Mouse (Mus musculus) frontal cortex, postnatal 14 days (tissue): ENCODE results near the gene Col11a2.

ENCODE experiments used
- DNase-seq, 2 experiments: peaks; one replicate each; pipeline ENCODE4 v3.0.0; 2022; ENCODE audit warnings: low spot score in 2 of 2

The Col11a2 gene

GRCm38 (mm10) chr17:34026221-34026620 lies 13.0 kb upstream of the Col11a2 start:
- no peak for DNase-seq

DNA sequence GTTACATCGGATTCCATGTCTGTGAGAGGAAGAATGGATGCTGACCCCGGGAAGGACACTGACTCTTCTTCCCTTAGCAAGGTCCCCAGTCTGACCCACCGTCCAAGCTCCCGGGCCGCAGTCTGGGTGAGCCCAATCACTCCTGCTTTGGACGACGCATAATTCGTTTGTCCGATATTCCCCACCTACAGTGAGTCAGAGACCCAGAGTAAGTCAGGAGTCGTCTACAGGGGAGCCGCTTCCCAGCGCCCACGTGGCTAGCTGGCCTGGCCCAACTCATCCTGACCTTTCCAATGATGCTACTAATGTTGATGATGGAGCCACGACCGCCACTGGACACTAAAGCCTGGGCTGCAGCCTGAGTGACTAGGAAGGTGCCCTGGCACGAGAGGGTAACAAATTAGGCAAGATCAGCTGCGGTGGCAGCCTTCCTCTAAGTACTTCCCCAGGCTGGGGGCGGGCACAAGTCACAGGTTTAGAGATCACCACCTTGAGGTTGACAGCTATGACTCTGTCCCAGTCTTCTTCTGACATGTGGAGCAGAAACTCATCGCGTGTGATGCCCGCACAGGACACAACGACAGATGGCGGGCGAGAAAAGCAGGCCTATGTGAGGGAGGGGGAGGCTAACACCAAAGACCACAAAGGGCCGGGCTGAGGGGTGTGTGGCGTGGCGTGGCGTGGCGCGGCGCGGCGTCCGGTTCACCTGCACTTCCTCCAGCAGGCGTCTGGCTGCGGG lies 12.2 kb upstream of the Col11a2 start:
- DNase-seq, result peak in 1 of 2 experiments; percentile 23

GRCm38 (mm10) chr17:34027656-34028223 lies 11.5 kb upstream of the Col11a2 start, which contains the start of gene H2-Ke6:
Gene H2-Ke6 (minus strand): TSS chr17:34028060.
- peak; percentile 89 to 90 for DNase-seq

DNA sequence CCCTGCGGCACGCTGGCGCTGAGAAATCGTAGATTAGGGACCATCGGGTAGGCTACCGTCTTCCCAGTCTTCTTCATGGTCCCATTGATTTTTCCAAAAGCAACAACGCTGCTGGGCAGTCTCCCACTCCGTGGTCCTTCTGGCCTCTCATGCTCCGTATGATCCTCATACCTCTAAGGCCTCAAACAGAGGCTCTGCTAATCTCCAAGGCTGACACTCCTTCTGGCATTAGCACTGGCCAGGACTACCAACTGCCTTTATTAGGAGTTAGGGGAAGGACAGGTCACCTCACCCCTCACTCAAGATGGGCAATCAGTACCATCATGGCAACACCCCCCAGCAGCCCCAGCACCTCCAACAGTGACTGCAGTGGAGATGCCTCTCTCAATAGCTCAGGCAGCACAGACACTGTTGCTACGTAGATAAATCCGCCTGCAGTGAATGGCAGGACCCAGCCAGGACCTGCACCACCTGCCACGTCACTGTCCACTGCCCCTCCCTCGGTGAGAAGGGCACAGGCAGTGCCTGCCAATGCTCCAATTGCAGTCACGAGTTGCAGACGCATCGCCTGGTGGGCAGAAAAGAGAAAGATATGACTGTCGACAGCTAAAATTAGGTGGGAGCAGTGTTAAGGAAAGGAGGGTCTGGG lies 10.6 kb upstream of the Col11a2 start:
- no peak for DNase-seq

DNA sequence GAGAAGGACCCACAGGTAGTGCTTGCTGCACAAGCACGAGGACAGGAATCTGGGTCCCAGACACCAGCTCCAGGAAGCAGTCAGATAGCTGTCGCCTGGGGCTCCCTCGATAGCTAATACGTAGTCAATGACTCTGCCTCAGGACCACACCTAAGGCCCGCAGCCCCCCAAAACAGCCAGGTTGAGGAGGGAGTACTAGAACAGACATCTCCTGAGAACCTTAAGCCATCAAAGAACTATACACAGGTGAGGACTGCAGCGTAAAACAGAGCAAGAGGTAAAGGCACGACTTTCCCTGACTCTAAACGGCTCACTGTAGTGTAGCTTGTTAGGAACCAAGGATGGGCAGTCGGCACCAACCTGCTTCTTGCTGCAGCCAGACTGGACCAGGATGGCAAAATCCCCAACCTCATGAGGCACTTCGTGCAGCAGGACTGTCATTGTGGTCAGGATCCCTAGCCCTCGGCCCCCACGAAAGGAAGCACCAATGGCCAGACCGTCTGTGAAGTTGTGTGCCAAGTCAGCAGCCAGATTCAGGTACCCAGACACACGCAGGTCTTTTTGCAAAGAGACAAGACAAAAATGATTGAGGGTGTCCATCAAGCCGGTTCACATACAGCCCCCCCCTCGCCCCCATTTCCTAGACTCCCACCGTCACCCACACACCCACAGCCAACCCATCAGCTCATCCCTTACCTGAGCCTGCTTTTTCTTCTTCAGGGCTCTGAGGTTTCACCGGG lies 9.9 kb upstream of the Col11a2 start:
- no peak for DNase-seq

GRCm38 (mm10) chr17:34029890-34030595 lies 9.2 kb upstream of the Col11a2 start:
- no peak for DNase-seq

DNA sequence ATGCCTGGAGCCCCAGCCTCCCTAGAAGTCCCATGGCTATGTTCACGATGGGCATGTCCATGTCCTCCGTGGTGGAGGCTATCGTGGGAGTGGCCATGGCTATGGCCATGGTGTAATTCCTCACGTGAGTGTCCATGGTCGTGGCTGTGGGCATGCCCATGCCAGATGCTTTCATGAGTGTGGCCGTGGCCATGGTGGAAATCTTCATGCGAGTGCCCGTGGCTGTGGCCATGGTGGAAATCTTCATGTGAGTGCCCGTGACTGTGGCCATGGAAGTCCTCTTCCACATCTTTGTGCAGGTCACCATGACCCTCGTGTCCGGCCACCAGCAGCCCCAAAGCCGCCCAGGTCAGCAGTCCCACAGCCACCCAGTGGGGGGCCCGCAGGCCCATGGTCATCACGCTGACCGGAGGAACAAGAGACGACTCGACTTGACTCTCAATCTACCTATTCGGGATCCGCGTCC lies 8.3 kb upstream of the Col11a2 start:
- DNase-seq, result peak; percentile 30 to 54

- peak; percentile 96 to 97 for DNase-seq
Observed at GRCm38 (mm10) chr17:34031465-34032173, 7.6 kb upstream of the Col11a2 start, which contains the start of the genes Slc39a7 and Rxrb. Gene Slc39a7 (minus strand): TSS chr17:34031682. Gene Rxrb (plus strand): TSS chr17:34031812.

DNA sequence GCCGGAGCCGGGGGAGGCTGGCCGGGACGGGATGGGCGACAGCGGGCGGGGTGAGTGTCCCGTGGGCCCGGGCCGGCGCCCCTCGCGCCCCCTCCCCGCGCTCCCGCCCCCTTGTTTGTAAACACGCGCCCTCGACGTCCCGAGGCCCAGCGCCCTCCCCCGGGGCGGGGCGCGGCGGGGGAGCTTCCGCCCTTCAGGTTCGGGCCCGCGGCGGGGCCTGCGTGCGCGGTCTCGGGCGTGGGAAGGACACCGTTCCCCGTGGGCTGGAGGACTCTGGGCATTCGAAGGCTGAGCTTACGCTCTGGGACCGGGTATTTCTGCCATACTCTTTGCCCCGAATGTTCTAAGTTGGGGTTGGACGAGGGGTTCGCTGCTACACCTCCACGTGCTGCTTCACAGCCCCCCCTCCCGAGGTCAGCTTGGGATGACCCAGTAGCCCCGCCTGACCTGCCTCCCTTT lies 7.0 kb upstream of the Col11a2 start:
- peak in 1 of 2 experiments; percentile 57 for DNase-seq

GRCm38 (mm10) chr17:34032806-34033205 lies 6.4 kb upstream of the Col11a2 start:
- peak in 1 of 2 experiments; percentile 31 for DNase-seq

- no peak for DNase-seq
Observed at GRCm38 (mm10) chr17:34033441-34033840, 5.8 kb upstream of the Col11a2 start.

DNA sequence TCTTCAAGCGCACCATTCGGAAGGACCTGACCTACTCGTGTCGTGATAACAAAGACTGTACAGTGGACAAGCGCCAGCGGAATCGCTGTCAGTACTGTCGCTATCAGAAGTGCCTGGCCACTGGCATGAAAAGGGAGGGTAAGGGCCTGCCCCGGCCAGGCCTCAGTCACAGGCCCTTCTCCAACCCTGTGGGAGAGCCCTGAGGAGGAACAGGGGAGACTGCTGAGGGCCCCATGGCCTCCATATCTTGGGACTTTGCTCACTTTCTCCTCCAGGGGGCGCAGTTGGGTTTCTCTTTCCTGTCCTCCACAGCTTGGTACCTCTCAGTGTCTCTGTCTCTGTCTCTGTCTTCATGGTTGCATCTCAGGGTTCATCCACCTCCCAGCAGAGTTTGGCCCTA lies 5.2 kb upstream of the Col11a2 start:
- DNase-seq, result peak; percentile 52

GRCm38 (mm10) chr17:34035517-34035916 lies 3.7 kb upstream of the Col11a2 start:
- DNase-seq, result no peak

DNA sequence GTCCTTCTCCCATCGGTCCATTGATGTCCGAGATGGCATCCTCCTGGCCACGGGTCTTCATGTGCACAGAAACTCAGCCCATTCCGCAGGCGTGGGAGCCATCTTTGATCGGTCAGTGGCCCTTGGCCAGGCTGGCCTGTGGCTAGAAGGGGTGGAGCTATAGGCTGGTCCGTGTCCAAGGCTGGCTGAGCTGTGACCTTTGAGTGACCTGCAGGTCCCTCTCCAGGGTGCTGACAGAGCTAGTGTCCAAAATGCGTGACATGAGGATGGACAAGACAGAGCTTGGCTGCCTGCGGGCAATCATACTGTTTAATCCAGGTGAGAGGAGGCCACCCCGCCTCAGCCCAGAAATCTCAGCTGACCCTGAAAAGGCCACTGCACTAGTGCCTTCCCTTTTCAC lies 2.6 kb upstream of the Col11a2 start:
- no peak for DNase-seq

DNA sequence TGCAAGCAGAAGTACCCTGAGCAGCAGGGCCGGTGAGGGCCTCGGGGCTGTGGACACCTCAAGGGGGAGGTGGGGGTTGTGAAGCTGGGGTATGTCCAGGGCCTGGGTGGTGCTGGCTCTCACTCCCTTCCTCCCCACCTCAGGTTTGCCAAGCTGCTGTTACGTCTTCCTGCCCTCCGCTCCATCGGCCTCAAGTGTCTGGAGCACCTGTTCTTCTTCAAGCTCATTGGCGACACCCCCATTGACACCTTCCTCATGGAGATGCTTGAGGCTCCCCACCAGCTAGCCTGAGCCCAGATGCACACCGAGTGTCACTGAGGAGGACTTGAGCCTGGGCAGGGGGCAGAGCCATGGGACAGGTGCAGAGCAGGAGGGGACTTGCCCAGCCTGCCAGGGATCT lies 2.0 kb upstream of the Col11a2 start:
- no peak for DNase-seq

DNA sequence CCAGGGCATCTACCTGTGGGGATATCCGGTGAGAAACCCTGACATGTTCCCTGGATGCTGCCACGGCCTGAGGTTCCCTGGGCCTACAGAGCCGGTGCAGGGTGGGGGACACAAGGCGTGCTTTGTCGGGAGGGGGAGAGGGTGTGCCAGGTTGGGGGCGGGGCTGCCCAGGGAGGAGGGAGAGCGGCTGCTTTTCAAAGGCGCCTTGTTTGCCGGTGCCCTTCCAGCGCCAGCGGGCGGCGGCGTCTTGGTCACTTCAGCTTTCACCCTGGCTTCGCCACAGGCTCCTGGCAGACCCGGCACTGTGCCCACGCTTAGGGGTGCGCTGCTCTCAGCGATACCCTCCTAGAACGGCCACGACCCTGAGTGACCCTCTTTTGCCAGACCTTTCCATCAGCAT lies 797 bp upstream of the Col11a2 start:
- DNase-seq, result peak; percentile 51 to 52

DNA sequence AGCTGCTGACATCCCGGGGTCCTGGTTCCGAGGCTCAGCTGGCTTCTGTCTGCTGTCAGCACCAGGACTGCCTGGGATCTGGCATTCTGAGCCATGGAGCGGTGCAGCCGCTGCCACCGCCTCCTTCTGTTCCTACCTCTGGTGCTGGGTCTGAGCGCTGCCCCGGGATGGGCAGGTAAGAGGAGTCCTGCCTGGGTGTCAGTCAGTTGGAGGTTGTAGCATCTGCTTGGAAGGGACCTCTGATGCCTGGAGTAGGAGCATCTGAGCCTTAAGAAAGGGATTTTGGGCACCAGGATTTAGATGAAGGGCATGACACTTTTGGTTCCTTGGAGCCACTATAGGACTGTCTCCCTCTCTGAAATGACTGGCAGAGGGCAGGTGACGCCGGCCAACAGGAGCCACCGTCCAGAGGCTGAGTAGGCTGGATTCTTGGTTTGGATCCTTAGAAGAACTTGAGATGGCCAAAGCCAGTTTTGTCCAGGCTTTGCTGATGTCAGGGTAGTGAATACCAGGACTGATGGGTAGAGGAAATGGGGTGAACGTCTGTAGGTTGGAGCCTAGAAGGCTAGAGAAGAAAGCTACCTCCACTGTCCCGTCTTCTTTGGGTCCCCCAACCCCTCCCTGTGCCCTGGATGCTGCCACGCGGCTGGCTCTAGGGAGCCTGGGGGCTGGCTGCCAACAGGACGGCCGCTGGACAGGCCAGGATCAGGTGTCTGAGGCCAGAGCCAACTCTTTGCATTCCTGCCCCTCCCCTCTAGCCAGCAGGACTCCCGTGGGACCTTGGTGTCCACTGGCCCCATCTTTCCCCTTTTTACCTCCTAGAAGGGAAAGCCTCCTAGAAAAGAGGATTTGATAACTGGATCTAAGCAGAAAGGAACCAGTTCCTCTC lies 569 bp downstream of the Col11a2 start:
- peak; percentile 18 to 31 for DNase-seq

DNA sequence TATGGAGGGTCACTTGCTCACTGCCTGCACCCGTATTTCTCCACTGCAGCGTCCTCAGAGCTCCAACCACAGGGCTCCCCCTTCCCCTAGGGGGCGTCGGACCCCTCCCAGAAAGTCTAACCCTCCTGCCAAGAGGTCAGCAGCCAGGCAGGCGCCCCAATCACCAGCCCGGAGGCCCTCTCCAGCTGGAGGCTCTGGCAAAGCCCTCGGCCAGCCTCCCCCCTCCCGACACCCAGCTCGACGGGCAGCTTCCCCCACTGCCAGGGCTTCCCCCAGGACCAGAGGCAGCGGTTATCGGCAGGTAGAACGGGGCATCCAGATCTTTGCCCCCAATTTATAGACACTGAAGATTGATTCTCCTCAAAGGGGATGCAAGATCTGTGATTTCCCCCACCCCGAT lies 6.7 kb downstream of the Col11a2 start:
- DNase-seq, result no peak

- no peak for DNase-seq
Observed at GRCm38 (mm10) chr17:34047404-34048050, 8.3 kb downstream of the Col11a2 start.
